Mouse (Mus musculus): ENCODE measurements at regions not wholly inside any gene's neighbourhood (a gene's known extent, or its start where the extent isn't known, plus 50 kb on each side); places are given as distances from the start of the nearest gene placed in this dataset.
"Not testable (repeated sequence)": the region's sequence is repeated elsewhere in the genome, so short reads cannot be mapped to it uniquely, and the experiment has no call there.

DNA sequence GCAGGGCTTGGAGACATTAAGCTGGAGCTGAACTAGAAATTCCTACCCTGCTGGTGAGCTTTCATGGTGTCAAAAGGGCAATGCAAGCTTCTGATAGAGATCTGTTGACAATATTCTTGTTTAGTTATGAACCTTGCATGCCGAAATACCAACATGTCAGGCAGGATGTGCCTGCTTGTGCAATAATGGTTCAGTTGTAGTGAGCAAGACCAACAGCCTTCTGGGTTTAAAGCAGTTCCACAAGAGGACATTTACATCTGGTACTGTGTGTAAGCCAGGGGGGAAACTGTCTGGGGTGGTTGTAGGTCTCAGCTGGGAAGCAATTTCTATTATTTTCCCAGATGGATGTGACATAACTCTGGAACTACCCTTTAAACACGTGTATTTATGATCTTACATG, 987.6 kb upstream of the Gm38303 start:
- no peak for DNase-seq (ENCODE audit: inconsistent ontology term)

DNA sequence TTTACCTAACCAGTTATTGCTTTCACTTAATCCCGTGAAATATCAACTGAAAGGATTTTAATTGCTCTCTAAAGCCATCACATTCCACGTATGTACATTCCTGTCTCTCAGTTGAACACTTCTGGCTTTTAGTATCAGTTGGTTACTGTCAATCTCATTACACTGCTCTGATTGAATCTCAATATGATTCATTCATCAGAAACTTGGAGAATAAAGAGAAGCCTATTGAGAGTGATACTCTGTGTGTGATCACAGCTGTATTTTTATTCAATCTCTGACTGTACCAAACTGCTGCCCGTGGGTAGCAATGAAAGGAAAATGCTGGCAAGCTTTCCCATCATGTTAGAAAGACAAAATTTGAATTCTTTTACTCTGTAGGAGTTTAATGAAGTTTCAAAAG, 957.5 kb upstream of the Gm38303 start:
- peak; percentile 91 for DNase-seq (ENCODE audit: inconsistent ontology term)

DNA sequence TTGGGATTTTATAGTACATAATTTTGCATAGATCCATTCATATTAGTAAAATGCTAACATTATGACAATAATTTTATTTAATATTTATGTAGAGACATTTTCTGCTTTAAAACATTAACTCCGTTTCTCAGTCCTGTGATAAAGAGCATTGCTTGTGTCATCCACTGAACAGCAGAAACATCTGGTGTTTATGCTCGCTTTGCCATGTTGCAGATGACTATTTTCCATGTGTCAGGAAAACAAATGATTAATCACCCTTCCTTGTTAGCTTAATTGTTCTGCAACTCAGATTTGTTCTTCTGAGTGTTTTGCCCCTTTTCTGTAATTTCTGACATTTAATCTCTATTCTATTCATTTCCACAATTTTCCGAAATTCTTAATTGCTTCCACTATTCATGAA, 925.6 kb upstream of the Gm38303 start:
- no peak for DNase-seq (ENCODE audit: inconsistent ontology term)

DNA sequence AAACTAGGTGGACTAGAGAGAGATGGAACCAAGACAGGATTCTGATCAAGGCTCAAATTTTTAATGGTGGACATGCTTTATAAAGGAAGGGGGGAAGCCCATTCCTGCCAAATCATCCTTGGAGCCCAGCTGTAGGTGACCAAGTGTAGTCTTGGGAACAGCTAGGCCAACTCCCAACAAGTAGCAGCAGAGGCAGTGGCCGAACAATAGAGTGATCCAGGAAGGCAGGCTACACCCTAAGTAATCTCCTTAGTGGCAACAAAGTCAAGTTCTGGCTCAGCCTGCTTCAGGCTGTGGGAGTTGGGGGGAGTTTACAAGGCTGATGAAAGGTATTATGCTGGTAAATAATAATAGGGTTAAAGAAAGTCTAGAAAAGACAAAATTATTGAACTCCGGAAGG, 878.5 kb upstream of the Gm38303 start:
- no peak for DNase-seq (ENCODE audit: inconsistent ontology term)

DNA sequence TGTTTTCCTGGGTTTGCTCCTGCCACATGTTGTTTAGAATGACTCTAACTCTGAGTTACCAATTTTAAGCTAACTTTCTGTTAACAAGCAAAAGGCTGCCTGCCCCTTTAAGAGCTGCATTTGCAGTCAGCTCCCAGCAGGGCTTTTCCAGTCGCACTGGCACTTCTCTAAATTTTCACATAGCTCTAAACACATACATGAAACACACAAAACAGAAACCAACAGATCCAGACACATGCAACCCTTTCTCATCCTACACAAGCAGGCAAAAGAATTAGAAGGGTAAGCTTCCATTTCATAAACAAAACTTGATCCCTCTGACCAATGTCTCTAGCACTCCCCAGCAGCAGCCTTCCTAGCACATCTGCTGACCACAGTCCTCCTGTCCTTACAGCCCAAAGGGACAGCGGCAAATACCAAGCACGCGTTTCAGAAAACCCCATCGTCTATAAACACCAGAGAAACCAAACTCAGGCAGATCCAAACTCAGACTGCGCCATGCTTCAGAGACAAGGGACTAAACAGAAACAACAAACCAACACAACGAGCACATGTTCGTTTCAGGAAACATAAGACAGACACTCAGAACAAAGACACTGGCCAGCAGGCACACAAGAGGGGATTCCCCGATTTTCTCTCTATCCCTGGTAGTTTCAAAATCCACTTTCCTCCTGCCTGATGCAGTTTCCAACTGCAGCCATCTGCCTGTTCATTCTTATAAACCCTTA, 877.6 kb upstream of the Gm38303 start:
- DNase-seq (ENCODE audit: inconsistent ontology term) = not testable (repeated sequence)

DNA sequence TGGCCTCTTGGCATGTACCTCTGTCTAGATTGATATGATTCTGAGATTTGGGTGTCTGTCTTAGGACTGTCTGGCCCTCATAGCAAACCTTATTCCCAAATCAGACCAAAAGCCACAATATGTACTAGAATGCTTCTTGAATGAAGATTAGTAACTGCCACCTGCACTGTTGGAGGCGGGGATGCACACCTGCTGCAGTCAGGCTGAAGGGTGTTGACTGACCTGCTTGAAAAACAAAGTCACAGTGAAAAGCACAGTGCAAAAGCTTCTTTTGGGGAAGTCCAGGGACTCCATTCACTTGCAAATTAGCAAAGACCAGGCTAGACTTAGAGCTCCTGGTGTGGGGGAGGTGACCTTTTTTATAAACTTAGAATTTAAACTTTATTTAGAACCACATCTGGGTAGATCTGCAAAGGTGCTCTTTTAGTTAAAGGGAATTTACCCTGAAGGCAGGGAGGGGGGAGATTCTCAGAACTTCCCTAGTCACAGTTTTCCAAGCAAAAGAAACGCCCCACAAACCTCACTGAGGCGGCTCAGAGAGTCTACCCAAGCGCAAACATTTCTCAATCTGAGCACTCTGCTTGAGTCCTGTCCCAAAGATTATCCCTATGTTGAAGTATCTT, 876.9 kb upstream of the Gm38303 start:
- not testable (repeated sequence) for DNase-seq (ENCODE audit: inconsistent ontology term)

DNA sequence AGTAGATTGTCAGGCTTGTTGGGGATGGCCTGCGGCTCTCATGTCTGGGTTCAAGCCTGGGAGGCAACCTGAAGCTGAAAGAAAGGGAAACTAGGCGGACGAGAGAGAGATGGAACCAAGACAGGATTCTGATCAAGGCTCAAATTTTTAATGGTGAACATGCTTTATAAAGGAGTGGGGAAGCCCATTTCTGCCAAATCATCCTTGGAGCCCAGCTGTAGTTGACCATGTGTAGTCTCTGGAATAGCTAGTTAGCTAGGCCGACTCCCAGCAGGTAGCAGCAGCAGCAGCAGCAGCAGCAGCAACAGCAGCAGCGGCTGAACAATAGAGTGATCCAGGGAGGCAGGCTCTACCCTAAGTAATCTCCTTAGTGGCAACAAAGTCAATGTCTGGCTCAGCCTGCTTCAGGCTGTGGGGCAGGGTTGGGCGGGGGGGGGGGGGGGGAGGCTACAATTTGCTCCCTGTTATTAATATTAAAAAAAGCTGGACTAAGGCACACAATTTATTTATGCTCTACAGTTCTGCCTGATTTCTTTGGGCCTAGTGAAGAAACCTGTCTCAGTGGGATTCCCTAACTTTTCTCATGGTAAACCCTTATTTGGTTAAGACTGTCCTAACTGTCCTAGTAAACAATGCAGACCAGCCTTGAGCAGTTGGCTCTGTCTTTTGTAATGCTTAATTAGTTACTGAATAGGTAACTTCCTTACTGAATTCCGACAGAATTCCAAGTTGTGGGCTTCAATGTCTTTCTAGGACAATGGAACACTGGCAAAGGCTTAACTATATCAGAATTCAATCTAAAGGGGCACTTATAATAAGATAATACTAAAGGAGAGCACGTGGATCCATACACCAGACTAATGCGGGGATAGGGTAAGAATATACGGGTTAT, 875.7 kb upstream of the Gm38303 start:
- not testable (repeated sequence) for DNase-seq (ENCODE audit: inconsistent ontology term)

DNA sequence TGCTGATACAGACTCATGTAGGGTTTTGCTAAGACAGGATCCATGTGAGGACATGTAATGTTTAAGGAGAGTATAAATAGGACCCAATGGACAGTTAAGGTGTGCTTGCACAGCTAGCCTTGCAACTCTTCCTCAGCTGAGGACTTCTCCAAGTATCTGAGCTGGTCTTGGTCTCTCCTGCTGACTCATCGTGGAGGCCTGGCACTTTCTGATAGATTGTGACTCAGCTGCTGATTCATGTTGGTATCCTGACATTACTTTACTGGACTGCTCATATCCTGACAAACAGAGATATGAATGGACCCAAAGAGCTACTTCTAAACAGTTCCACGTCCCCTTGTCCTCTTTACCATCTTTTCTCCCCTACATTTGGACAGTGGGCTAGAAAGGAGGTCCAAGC, 838.5 kb upstream of the Gm38303 start:
- peak; percentile 40 for DNase-seq (ENCODE audit: inconsistent ontology term)

DNA sequence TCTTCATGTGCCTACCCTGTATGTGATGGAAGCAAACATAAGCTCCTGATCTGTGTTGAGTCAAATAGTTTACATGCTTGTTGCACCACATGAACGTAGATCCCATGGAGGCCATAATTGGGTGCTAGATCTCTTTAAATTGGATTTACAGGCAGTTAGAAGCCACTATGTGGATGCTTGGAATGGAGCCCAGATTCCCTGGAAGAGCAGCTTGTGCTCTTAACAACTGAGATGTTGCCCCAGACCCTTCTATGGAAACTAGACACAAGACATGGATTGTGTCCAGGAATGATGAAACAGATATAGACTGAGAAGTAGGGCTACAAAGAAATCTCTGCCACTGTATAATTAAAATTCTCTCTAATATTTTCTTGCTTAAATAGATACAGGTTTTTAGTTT, 819.9 kb upstream of the Gm38303 start:
- no peak for DNase-seq (ENCODE audit: inconsistent ontology term)
